Mouse (Mus musculus): Measurements from ENCODE around the gene Ssbp4.

DNA sequence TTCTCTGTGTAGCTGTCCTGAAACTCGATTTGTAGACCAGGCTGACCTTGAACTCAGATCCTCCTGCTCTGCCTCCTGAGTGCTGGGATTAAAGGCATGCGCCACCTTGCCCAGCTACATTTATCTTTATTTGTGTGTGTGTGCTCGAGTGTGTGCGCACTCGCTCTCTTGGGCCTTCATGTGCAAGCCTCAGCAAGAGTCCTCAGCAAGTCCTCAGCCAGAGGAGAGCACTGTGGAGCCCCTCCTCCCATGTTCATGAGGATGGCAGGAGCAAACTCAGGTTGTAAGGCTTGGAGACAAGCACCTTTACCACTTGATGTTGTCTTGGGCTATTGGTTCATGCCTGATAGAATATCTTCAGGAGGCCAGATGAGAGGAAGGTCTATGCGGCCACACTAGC lies 60.9 kb downstream of the Ssbp4 start:
- TF ChIP-seq CTCF (IDR thresholded peaks at IDR 0.05; ENCODE audit: borderline replicate concordance, insufficient read depth, low read depth, low read length) (no peak), POLR2A (IDR thresholded peaks at IDR 0.05; ENCODE audit: borderline replicate concordance, insufficient read depth, low read length) (no peak)

All from cerebellum, adult 2 months (tissue).